ENCODE assay signal across 10 mouse cellular contexts in genomic region chr6:21709228-21709627, GRCm38 (mm10).
A peak's percentile ranks its signal among the peaks of the same experiment; 100 is the strongest.
DNase-seq lines count a peak whose midpoint lies in the region; ATAC-seq and TF ChIP-seq lines count a peak whose summit lies in the region.
"Had no signal": no experiment of that assay in that cellular context is flagged by ENCODE, and none has a peak within 500 bp of the region (broad histone marks: within the 10 kb centered on the region; RNA-seq: fewer than 3 reads in every experiment).

No protein-coding gene starts in this region.

- H3K27ac ChIP-seq in forebrain, embryonic 14.5 days (ENCODE audit: low read depth, low read length), result no peak overlapping the region
- H3K27ac ChIP-seq in forebrain, embryonic 12.5 days, result no peak overlapping the region
- H3K27ac ChIP-seq in liver, adult 2 months (replicated peaks; ENCODE audit: insufficient read depth, low read depth, low read length), result no peak overlapping the region
- no peak overlapping the region for H3K27ac ChIP-seq in liver, embryonic 11.5 days (ENCODE audit: low read depth, low read length)
- H3K27ac ChIP-seq: embryonic facial prominence, embryonic 13.5 days had no signal

- no peaks in the 10 kb centered on the region for H3K36me3 ChIP-seq in forebrain, embryonic 14.5 days (ENCODE audit: control insufficient read depth, insufficient read depth, low read length)
- no peaks in the 10 kb centered on the region for H3K36me3 ChIP-seq in forebrain, embryonic 12.5 days (replicated peaks)
- no peaks in the 10 kb centered on the region for H3K36me3 ChIP-seq in liver, adult 2 months (ENCODE audit: control insufficient read depth, insufficient read depth, low read length)
- H3K36me3 ChIP-seq in liver, embryonic 11.5 days (ENCODE audit: control insufficient read depth, insufficient read depth, low read length), result no peaks in the 10 kb centered on the region
- H3K36me3 ChIP-seq: embryonic facial prominence, embryonic 13.5 days had no signal

- 25% methylated on average over 3 of the region's 3 CpGs for WGBS in forebrain, embryonic 14.5 days
- 24% methylated on average over 3 of the region's 3 CpGs for WGBS in forebrain, embryonic 12.5 days
- WGBS in liver, adult 2 months, result 24% methylated on average over 3 of the region's 3 CpGs
- 20% methylated on average over 3 of the region's 3 CpGs for WGBS in liver, embryonic 11.5 days

- ATAC-seq in forebrain, embryonic 14.5 days, result no peak
- ATAC-seq in forebrain, embryonic 12.5 days (ENCODE audit: low FRiP score), result no peak
- no peak for ATAC-seq in liver, embryonic 11.5 days (replicated peaks; ENCODE audit: low FRiP score)
- no peak for ATAC-seq in Patski

- in situ Hi-C loops in Patski (cut with MboI; ENCODE audit: low pct_unique_long_range_greater_than_20kb), result no loop called here

- no peaks in the 10 kb centered on the region for H3K9me3 ChIP-seq in forebrain, embryonic 14.5 days (replicated peaks; ENCODE audit: control insufficient read depth, low read length)
- H3K9me3 ChIP-seq in forebrain, embryonic 12.5 days, result no peaks in the 10 kb centered on the region
- no peaks in the 10 kb centered on the region for H3K9me3 ChIP-seq in liver, embryonic 11.5 days (ENCODE audit: control insufficient read depth, low read length)
- H3K9me3 ChIP-seq: embryonic facial prominence, embryonic 13.5 days had no signal

- DNase-seq in forebrain, embryonic 14.5 days (ENCODE audit: low spot score), result peak; percentile 86
- peak; percentile 38 for DNase-seq in liver, adult 2 months (ENCODE audit: extremely low read depth, low read depth, low spot score)
- DNase-seq in liver, embryonic 11.5 days (ENCODE audit: low spot score), result no peak
- DNase-seq in Patski (ENCODE audit: low read depth, low spot score), result no peak
- peak; percentile 24 for DNase-seq in hindlimb bud, embryonic 11.5 days (ENCODE audit: extremely low spot score, low read depth, low spot score)
- no peak for DNase-seq in urinary bladder, adult 18-20 months (ENCODE audit: low spot score in 2 of 2)
- DNase-seq in layer of hippocampus, adult 8-10 months (ENCODE audit: low spot score in 2 of 2), result no peak
- DNase-seq: heart, postnatal 36 days had no signal

- POLR2A ChIA-PET in Patski (lab: Charles Lee), result no interaction called here

- no peak overlapping the region for H3K4me3 ChIP-seq in forebrain, embryonic 14.5 days (ENCODE audit: low read depth, low read length)
- no peak overlapping the region for H3K4me3 ChIP-seq in forebrain, embryonic 12.5 days (replicated peaks)
- no peak overlapping the region for H3K4me3 ChIP-seq in liver, adult 2 months (ENCODE audit: insufficient read depth, low read depth, low read length)
- H3K4me3 ChIP-seq in liver, embryonic 11.5 days (ENCODE audit: low read depth, low read length), result no peak overlapping the region
- H3K4me3 ChIP-seq: embryonic facial prominence, embryonic 13.5 days had no signal

- H3K79me2 ChIP-seq in liver, adult 2 months (ENCODE audit: control insufficient read depth, insufficient read depth, low read length), result no peaks in the 10 kb centered on the region

- no peaks in the 10 kb centered on the region for H3K27me3 ChIP-seq in forebrain, embryonic 14.5 days (replicated peaks; ENCODE audit: control insufficient read depth, insufficient read depth, low read length)
- no peaks in the 10 kb centered on the region for H3K27me3 ChIP-seq in forebrain, embryonic 12.5 days
- H3K27me3 ChIP-seq in liver, adult 2 months (ENCODE audit: control insufficient read depth, insufficient read depth, low read length), result no peaks in the 10 kb centered on the region
- H3K27me3 ChIP-seq in liver, embryonic 11.5 days (replicated peaks; ENCODE audit: control insufficient read depth, insufficient read depth, low read length), result no peaks in the 10 kb centered on the region
- peaks cover 30% of the 10 kb centered on the region for H3K27me3 ChIP-seq in Patski
- H3K27me3 ChIP-seq: embryonic facial prominence, embryonic 13.5 days had no signal

- no peak for TF ChIP-seq CTCF in liver, adult 2 months (IDR thresholded peaks at IDR 0.05; ENCODE audit: low read depth, low read length)
- peak; percentile 58 for TF ChIP-seq CTCF in Patski (IDR thresholded peaks at IDR 0.05)

- TF ChIP-seq POLR2A in liver, adult 2 months (IDR thresholded peaks at IDR 0.05; ENCODE audit: extremely low read depth, insufficient read depth, low read length), result no peak

- no peak overlapping the region for H3K4me2 ChIP-seq in forebrain, embryonic 14.5 days (ENCODE audit: low read length)
- no peak overlapping the region for H3K4me2 ChIP-seq in forebrain, embryonic 12.5 days
- no peak overlapping the region for H3K4me2 ChIP-seq in liver, embryonic 11.5 days
- H3K4me2 ChIP-seq: embryonic facial prominence, embryonic 13.5 days had no signal

- H3K9ac ChIP-seq in forebrain, embryonic 14.5 days (ENCODE audit: low read length), result no peak overlapping the region
- no peak overlapping the region for H3K9ac ChIP-seq in forebrain, embryonic 12.5 days
- H3K9ac ChIP-seq in liver, adult 2 months (ENCODE audit: low read depth, low read length), result no peak overlapping the region
- no peak overlapping the region for H3K9ac ChIP-seq in liver, embryonic 11.5 days (ENCODE audit: low read depth, low read length)
- H3K9ac ChIP-seq: embryonic facial prominence, embryonic 13.5 days had no signal

- CTCF ChIA-PET in Patski (lab: Charles Lee), result interaction anchor here (0.7 to 1.9 kb wide), 4 partner anchors 11 to 17 kb away, joined by 3 to 9 read pairs (median 4); no protein-coding TSS in a partner anchor

- no peaks in the 10 kb centered on the region for H3K4me1 ChIP-seq in forebrain, embryonic 14.5 days (ENCODE audit: control insufficient read depth, insufficient read depth, low read length)
- H3K4me1 ChIP-seq in forebrain, embryonic 12.5 days, result no peaks in the 10 kb centered on the region
- no peaks in the 10 kb centered on the region for H3K4me1 ChIP-seq in liver, adult 2 months (ENCODE audit: control insufficient read depth, insufficient read depth, low read length)
- H3K4me1 ChIP-seq in liver, embryonic 11.5 days (replicated peaks; ENCODE audit: control insufficient read depth, insufficient read depth, low read length), result no peaks in the 10 kb centered on the region
- H3K4me1 ChIP-seq: embryonic facial prominence, embryonic 13.5 days had no signal

Comparison
In these comparisons a context has a peak if more than half of its experiments do, and no peak if none do; other contexts are left out.
1. DNase-seq: peak in forebrain, embryonic 14.5 days (single experiment), liver, adult 2 months (single experiment) and hindlimb bud, embryonic 11.5 days (single experiment); none in liver, embryonic 11.5 days (single experiment), Patski (single experiment), urinary bladder, adult 18-20 months (0 of 2) and layer of hippocampus, adult 8-10 months (0 of 2).